Mouse (Mus musculus) stomach, postnatal 0 days (tissue): ENCODE measurements around the gene Gadl1. TPM values are rescaled to one million over a fixed set of nuclear protein-coding genes. Genes with fewer than 3 reads are reported as not detected.

Experiments
- ATAC-seq: fragments of 200-750 bp; cut with Nextera tagmentation; 2 replicates; pipeline ENCODE4 v1.8.0; 2017; ENCODE audit not compliant: low FRiP score, low TSS enrichment
- DNase-seq: peaks from one replicate; pipeline ENCODE4 v3.0.0-alpha.2; 2016; ENCODE audit warnings: low spot score
- H3K27ac ChIP-seq: fragments of 300-500 bp; sonication (generic); replicated peaks from 2 replicates; pipeline ENCODE4 v1.5.1; 2014; ENCODE audit warnings: mild to moderate bottlenecking, control low read depth
- H3K27me3 ChIP-seq: fragments of 300-500 bp; sonication (generic); 2 replicates; pipeline ENCODE4 v1.6.1; 2014; ENCODE audit warnings: low read length; ENCODE audit not compliant: control insufficient read depth, insufficient read depth
- H3K36me3 ChIP-seq: fragments of 300-500 bp; sonication (generic); 2 replicates; pipeline ENCODE4 v1.6.1; 2014; ENCODE audit warnings: low read length, mixed read lengths; ENCODE audit not compliant: control insufficient read depth, insufficient read depth
- H3K4me1 ChIP-seq: fragments of 300-500 bp; sonication (generic); replicated peaks from 2 replicates; pipeline ENCODE4 v1.6.1; 2014; ENCODE audit warnings: antibody characterized with exemption; ENCODE audit not compliant: control insufficient read depth, insufficient read depth
- H3K4me2 ChIP-seq: fragments of 300-500 bp; sonication (generic); replicated peaks from 2 replicates; pipeline ENCODE4 v1.6.1; 2014; ENCODE audit warnings: low read depth, mild to moderate bottlenecking, control low read depth, moderate library complexity
- H3K4me3 ChIP-seq: fragments of 300-500 bp; sonication (generic); 2 replicates; pipeline ENCODE4 v1.5.1; 2014; ENCODE audit warnings: low read depth, low read length, control low read depth
- H3K9ac ChIP-seq: fragments of 300-500 bp; sonication (generic); 2 replicates; pipeline ENCODE4 v1.6.1; 2014; ENCODE audit warnings: mild to moderate bottlenecking, low read length, control low read depth, mixed read lengths
- H3K9me3 ChIP-seq: fragments of 300-500 bp; sonication (generic); 2 replicates; pipeline ENCODE4 v1.6.1; 2016; ENCODE audit warnings: low read length; ENCODE audit not compliant: control insufficient read depth
- CTCF ChIP-seq: IDR thresholded peaks from 2 replicates; pipeline ENCODE4 v1.5.1; 2016; ENCODE audit warnings: antibody characterized with exemption, low read depth, mild to moderate bottlenecking, moderate library complexity
- EP300 ChIP-seq: optimal IDR thresholded peaks from 2 replicates; pipeline ENCODE3; 2016; ENCODE audit warnings: antibody characterized with exemption
- WGBS: fragments of 180-500 bp; shearing (Covaris S2); extraction: QIAGEN DNeasy Blood & Tissue Kit; methylation state at CpG from one replicate; pipeline ENCODE4 v1.1.7; 2014; 5-methylcytosine and 5-hydroxymethylcytosine counted together
- polyA plus RNA-seq: library from polyadenylated mRNA; unstranded; fragments of >200 nt; fragmentation: Nextera tagmentation; extraction: Ambion mirVana; gene quantifications from 2 replicates; pipeline ENCODE4 v1.2.1, GENCODE M21; 2015

Gadl1 gene
- polyA plus RNA-seq, 1 experiment from 2014 or later: 0.45 TPM

GRCm38 (mm10) chr9:116013911-116014310 lies 104.7 kb downstream of the Gadl1 start:
- no peaks in the 10 kb centered on the region for H3K4me1 ChIP-seq
- no peak overlapping the region for H3K4me2 ChIP-seq
- no peak for DNase-seq
- H3K27ac ChIP-seq: no peak overlapping the region
- TF ChIP-seq EP300 (no peak), CTCF (no peak)
- H3K4me3 ChIP-seq: no peak overlapping the region
- H3K9me3 ChIP-seq: no peaks in the 10 kb centered on the region
- no peaks in the 10 kb centered on the region for H3K36me3 ChIP-seq
- no peak for ATAC-seq
- WGBS: 46% methylated on average over 4 of the region's 4 CpGs
- H3K9ac ChIP-seq: no peak overlapping the region
- no peaks in the 10 kb centered on the region for H3K27me3 ChIP-seq

- 46% methylated on average over 9 of the region's 9 CpGs for WGBS
- H3K4me1 ChIP-seq: no peaks in the 10 kb centered on the region
- no peak overlapping the region for H3K9ac ChIP-seq
- no peak for TF ChIP-seq EP300
- no peak for TF ChIP-seq CTCF
- no peak overlapping the region for H3K4me3 ChIP-seq
- H3K9me3 ChIP-seq: no peaks in the 10 kb centered on the region
- no peaks in the 10 kb centered on the region for H3K36me3 ChIP-seq
- H3K27me3 ChIP-seq: no peaks in the 10 kb centered on the region
- DNase-seq (no peak), ATAC-seq (no peak)
- no peak overlapping the region for H3K4me2 ChIP-seq
- H3K27ac ChIP-seq: no peak overlapping the region
These were observed 107.0 kb downstream of the Gadl1 start for GRCm38 (mm10) chr9:116016221-116016620.

- WGBS: 86% methylated on average over 3 of the region's 3 CpGs
- ATAC-seq (no peak), DNase-seq (no peak)
- Histone ChIP-seq H3K4me3 (no peak overlapping the region), H3K27ac (no peak overlapping the region), H3K4me1 (no peaks in the 10 kb centered on the region), H3K9ac (no peak overlapping the region), H3K36me3 (no peaks in the 10 kb centered on the region), H3K4me2 (no peak overlapping the region), H3K27me3 (no peaks in the 10 kb centered on the region), H3K9me3 (no peaks in the 10 kb centered on the region)
- TF ChIP-seq CTCF: no peak
- no peak for TF ChIP-seq EP300
These were observed 107.8 kb downstream of the Gadl1 start for GRCm38 (mm10) chr9:116017091-116017490.

- ATAC-seq (no peak), DNase-seq (no peak)
- Histone ChIP-seq H3K4me1 (no peaks in the 10 kb centered on the region), H3K9ac (no peak overlapping the region), H3K9me3 (no peaks in the 10 kb centered on the region), H3K4me2 (no peak overlapping the region), H3K27me3 (no peaks in the 10 kb centered on the region), H3K4me3 (no peak overlapping the region), H3K36me3 (no peaks in the 10 kb centered on the region), H3K27ac (no peak overlapping the region)
- TF ChIP-seq EP300 (no peak), CTCF (no peak)
- WGBS: 89% methylated on average over 7 of the region's 7 CpGs
These were observed 109.3 kb downstream of the Gadl1 start for GRCm38 (mm10) chr9:116018586-116018985.

GRCm38 (mm10) chr9:116025371-116025770 lies 116.1 kb downstream of the Gadl1 start:
- Histone ChIP-seq H3K4me3 (no peak overlapping the region), H3K9me3 (no peaks in the 10 kb centered on the region), H3K4me2 (no peak overlapping the region), H3K36me3 (no peaks in the 10 kb centered on the region), H3K27me3 (no peaks in the 10 kb centered on the region), H3K9ac (no peak overlapping the region), H3K27ac (no peak overlapping the region), H3K4me1 (no peaks in the 10 kb centered on the region)
- TF ChIP-seq EP300: no peak
- no peak for TF ChIP-seq CTCF
- ATAC-seq (no peak), DNase-seq (no peak)
- 76% methylated on average over 6 of the region's 6 CpGs for WGBS

- Histone ChIP-seq H3K36me3 (no peaks in the 10 kb centered on the region), H3K4me3 (no peak overlapping the region), H3K27ac (no peak overlapping the region), H3K4me2 (no peak overlapping the region), H3K27me3 (no peaks in the 10 kb centered on the region), H3K9me3 (no peaks in the 10 kb centered on the region), H3K9ac (no peak overlapping the region), H3K4me1 (no peaks in the 10 kb centered on the region)
- ATAC-seq: no peak
- DNase-seq: no peak
- TF ChIP-seq CTCF (no peak), EP300 (no peak)
- WGBS: 89% methylated on average over 2 of the region's 2 CpGs
These were observed 119.8 kb downstream of the Gadl1 start for GRCm38 (mm10) chr9:116029076-116029475.
